Mouse (Mus musculus) liver, postnatal 0 days (tissue): Measurements from ENCODE around the gene Phf12. TPM values are rescaled to one million over a fixed set of nuclear protein-coding genes. Genes with fewer than 3 reads are reported as not detected.
A peak's percentile ranks its signal among the peaks of the same experiment; 100 is the strongest.
"Not testable (repeated sequence)": the region's sequence is repeated elsewhere in the genome, so short reads cannot be mapped to it uniquely, and the experiment has no call there.

ENCODE experiments used
- ATAC-seq: fragments of 200-750 bp; cut with Nextera tagmentation; 2 replicates; pipeline ENCODE4 v1.8.0; 2017; ENCODE audit warnings: mild to moderate bottlenecking, moderate library complexity
- DNase-seq: peaks from one replicate; pipeline ENCODE4 v3.0.0-alpha.2; 2016
- H3K27ac ChIP-seq: fragments of 300-500 bp; sonication (generic); 2 replicates; pipeline ENCODE4 v1.5.1; 2014; ENCODE audit warnings: antibody characterized with exemption, moderate library complexity, mild to moderate bottlenecking, low read depth
- H3K27me3 ChIP-seq: fragments of 300-500 bp; sonication (generic); 2 replicates; pipeline ENCODE4 v1.6.1; 2014; ENCODE audit warnings: low read length, control low read depth, mixed read lengths; ENCODE audit not compliant: insufficient read depth
- H3K36me3 ChIP-seq: fragments of 300-500 bp; sonication (generic); replicated peaks from 2 replicates; pipeline ENCODE4 v1.6.1; 2014; ENCODE audit warnings: mild to moderate bottlenecking, control low read depth, low read length, moderate library complexity, mixed read lengths; ENCODE audit not compliant: insufficient read depth
- H3K4me1 ChIP-seq: fragments of 300-500 bp; sonication (generic); 2 replicates; pipeline ENCODE4 v1.6.1; 2014; ENCODE audit warnings: antibody characterized with exemption, mild to moderate bottlenecking, control low read depth; ENCODE audit not compliant: insufficient read depth
- H3K4me2 ChIP-seq: fragments of 300-500 bp; sonication (generic); 2 replicates; pipeline ENCODE4 v1.6.1; 2014; ENCODE audit warnings: low read depth, mild to moderate bottlenecking, low read length, moderate library complexity, mixed read lengths
- H3K4me3 ChIP-seq: fragments of 300-500 bp; sonication (generic); 2 replicates; pipeline ENCODE4 v1.5.1; 2014; ENCODE audit warnings: low read depth, low read length
- H3K9ac ChIP-seq: fragments of 300-500 bp; sonication (generic); replicated peaks from 2 replicates; pipeline ENCODE4 v1.6.1; 2014; ENCODE audit warnings: mild to moderate bottlenecking, moderate library complexity
- H3K9me3 ChIP-seq: fragments of 300-500 bp; sonication (generic); 2 replicates; pipeline ENCODE4 v1.6.1; 2016; ENCODE audit warnings: mild to moderate bottlenecking, control low read depth, low read length, mixed read lengths
- CTCF ChIP-seq: sonication (generic); IDR thresholded peaks from 2 replicates; pipeline ENCODE4 v1.5.1; 2016; ENCODE audit warnings: antibody characterized with exemption, low read depth
- EP300 ChIP-seq: IDR thresholded peaks from 2 replicates; pipeline ENCODE4 v1.6.1; 2016; ENCODE audit warnings: antibody characterized with exemption, low read depth, mild to moderate bottlenecking
- WGBS: fragments of 180-500 bp; shearing (Covaris S2); extraction: QIAGEN DNeasy Blood & Tissue Kit; methylation state at CpG from one replicate; pipeline ENCODE4 v1.1.7; 2014; ENCODE audit not compliant: insufficient replicate concordance; 5-methylcytosine and 5-hydroxymethylcytosine counted together
- polyA plus RNA-seq: library from polyadenylated mRNA; unstranded; fragments of >200 nt; fragmentation: Nextera tagmentation; extraction: Ambion mirVana; gene quantifications from 2 replicates; pipeline ENCODE4 v1.2.1, GENCODE M21; 2015

Phf12 gene
- polyA plus RNA-seq, 1 experiment from 2014 or later: 5.1 TPM

DNA sequence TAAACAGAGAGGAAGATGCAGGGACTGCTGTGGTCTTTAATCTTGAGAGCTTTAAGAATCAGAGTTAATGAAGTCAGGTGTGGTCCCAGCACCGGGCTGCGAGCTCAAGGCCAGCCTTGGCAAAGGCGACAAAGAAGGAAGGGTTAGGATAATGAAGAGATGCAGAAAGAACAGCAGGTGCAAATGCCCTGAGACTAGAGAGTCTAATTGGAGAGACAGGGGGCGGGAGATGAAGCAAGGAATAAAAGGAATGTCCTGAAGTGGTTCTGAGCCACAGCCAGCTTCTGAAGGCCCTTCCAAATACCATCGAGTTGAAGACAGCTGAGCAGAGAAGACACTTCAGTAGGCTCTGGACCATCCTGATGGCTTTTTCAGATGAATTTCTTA is 50.2 kb downstream of the Phf12 start:
- no peak for DNase-seq
- 18% methylated on average over 5 of the region's 5 CpGs for WGBS
- H3K4me1 ChIP-seq: peaks cover 29% of the 10 kb centered on the region

DNA sequence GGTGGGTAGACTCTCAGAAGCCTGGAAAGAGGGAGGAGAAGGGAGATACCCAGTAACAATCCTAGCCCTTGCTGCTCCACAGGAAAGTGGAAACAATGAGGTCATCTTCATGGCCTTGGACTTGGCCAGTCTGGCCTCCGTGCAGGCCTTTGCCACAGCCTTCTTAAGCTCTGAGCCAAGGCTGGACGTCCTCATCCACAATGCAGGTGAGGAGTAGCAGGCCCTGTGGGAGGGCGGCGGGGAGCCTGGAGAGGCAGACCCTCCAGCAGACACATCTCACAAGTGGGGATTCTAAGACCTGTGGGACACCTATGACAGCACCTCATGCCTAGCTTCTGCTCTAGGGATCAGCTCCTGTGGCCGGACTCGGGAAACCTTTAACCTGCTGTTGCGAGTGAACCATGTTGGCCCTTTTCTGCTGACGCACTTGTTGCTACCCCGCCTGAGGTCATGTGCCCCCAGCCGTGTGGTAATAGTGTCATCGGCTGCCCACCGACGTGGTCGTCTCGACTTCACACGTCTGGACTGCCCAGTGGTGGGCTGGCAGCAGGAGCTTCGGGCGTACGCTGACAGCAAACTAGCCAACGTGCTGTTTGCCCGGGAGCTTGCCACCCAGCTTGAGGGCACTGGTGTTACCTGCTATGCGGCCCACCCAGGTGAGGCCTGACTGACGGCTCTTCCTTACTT is 51.5 kb downstream of the Phf12 start:
- WGBS: 91% methylated on average over 23 of the region's 23 CpGs
- Histone ChIP-seq H3K9me3 (no peaks in the 10 kb centered on the region), H3K9ac (no peak overlapping the region), H3K4me2 (0 out of 2 replicates have a peak overlapping the region, but pooled peaks have one; percentile 5), H3K27me3 (no peaks in the 10 kb centered on the region), H3K27ac (no peak overlapping the region), H3K4me1 (peaks cover 41% of the 10 kb centered on the region), H3K36me3 (peaks cover 14% of the 10 kb centered on the region), H3K4me3 (no peak overlapping the region)
- DNase-seq (no peak), ATAC-seq (no peak)
- TF ChIP-seq CTCF (no peak), EP300 (no peak)

More for the DNA sequence above, 50.2 kb downstream of the Phf12 start:
- Histone ChIP-seq H3K27ac (peak overlapping the region; percentile 79), H3K36me3 (peaks cover 22% of the 10 kb centered on the region), H3K4me3 (peak overlapping the region; percentile 63), H3K4me2 (peak overlapping the region; percentile 96), H3K27me3 (no peaks in the 10 kb centered on the region), H3K9ac (peak overlapping the region; percentile 77), H3K9me3 (no peaks in the 10 kb centered on the region)
- ATAC-seq: no peak
- TF ChIP-seq EP300: no peak
- no peak for TF ChIP-seq CTCF

DNA sequence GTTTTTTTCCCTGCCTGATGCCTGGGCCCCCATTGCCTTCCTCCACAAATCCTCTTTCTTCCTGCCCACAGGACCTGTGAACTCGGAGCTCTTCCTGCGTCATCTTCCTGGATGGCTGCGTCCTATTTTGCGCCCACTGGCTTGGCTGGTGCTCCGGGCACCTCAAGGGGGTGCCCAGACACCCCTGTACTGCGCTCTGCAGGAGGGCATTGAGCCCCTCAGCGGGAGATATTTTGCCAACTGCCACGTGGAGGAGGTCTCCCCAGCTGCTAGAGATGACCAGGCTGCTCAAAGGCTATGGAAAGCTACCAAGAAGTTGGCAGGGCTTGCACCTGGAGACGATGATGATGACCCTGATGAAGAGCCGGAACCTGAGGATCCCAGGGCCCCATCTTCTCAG is 54.2 kb downstream of the Phf12 start:
- peaks cover 7% of the 10 kb centered on the region; the same call in 1 of the 2 replicates for H3K36me3 ChIP-seq
- 87% methylated on average over 10 of the region's 10 CpGs for WGBS
- ATAC-seq (no peak), DNase-seq (no peak)
- no peak overlapping the region for H3K27ac ChIP-seq
- no peaks in the 10 kb centered on the region for H3K9me3 ChIP-seq
- no peak overlapping the region for H3K4me2 ChIP-seq
- no peak overlapping the region for H3K4me3 ChIP-seq
- H3K27me3 ChIP-seq: no peaks in the 10 kb centered on the region
- H3K4me1 ChIP-seq: peaks cover 34% of the 10 kb centered on the region
- no peak for TF ChIP-seq EP300
- no peak for TF ChIP-seq CTCF
- H3K9ac ChIP-seq: no peak overlapping the region

DNA sequence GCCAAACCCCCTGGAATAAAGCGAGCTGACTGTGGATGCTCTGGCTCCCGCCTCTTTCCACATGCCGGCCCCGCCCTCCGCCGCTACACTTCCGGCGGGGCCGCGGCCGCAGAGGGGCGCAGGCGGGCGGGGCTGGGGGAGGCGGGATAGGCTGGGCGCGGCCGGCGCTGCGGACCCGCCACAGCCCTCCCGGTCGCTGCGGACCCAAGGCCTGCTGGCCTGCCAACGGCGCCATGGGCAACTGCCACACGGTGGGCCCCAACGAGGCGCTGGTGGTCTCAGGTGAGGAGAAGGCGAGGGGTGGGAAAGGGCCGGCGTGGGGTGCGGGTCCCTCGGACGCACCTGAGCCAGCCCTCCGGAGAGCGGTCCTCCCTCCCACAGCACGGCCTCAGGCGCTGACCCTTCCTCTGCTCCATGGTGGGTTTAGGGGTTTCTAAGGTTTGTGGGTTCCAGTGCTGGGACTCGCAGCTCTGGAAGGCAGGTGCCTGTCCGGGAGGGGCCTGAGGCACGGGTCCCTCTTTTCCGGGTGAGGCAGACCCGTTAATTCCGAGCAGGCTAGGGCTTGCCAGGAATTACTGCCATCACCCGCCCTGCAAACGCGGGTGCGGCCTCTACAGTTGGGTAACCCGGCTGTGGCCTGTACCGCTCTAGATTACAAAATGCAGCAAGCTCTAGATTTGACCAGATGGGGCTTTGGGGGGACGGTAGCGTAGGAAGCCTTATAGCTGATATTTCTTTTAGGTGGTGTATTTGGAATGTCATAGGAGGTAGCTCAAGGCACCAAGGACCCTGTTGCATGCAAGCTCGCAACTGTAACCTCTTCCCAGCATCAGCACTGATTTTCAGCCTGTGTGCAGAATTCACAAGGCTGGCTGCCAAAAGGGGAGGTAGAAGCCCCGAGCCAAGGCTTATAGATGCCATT is 55.5 kb downstream of the Phf12 start, which contains the start of gene Flot2:
TSS of gene Flot2 (plus strand) at position 101 of the 922 bp plus-strand sequence.
- Histone ChIP-seq H3K36me3 (peaks cover 7% of the 10 kb centered on the region; the same call in 1 of the 2 replicates), H3K4me1 (peaks cover 23% of the 10 kb centered on the region), H3K27ac (peak within 1 kb of the TSS; percentile 86), H3K4me2 (peak within 1 kb of the TSS; percentile 94), H3K4me3 (peak within 1 kb of the TSS; percentile 75), H3K9me3 (no peaks in the 10 kb centered on the region), H3K9ac (peak within 1 kb of the TSS; percentile 80), H3K27me3 (no peaks in the 10 kb centered on the region)
- DNase-seq: peak; percentile 79
- peak; percentile 83 for ATAC-seq
- TF ChIP-seq CTCF (peak; percentile 41), EP300 (no peak)
- WGBS: 2% methylated on average over 50 of the region's 55 CpGs

DNA sequence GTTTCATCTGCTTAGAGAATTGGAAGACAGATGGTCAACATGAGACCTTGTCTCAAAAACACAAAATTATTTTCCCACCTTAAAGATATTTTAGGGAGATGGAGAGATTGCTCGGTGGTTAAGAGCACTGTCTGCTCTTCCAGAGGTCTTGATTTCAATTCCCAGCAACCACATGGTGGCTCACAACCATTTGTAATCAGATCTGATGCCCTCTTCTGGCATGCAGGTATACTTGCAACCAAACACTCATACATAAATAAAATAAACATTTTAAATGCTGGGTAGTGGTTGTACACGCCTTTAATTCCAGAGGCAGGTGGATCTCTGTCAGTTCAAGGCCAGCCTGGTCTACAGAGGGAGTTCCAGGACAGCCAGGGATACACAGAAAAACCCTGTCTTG is 58.3 kb downstream of the Phf12 start:
- Histone ChIP-seq H3K36me3 (no peaks in the 10 kb centered on the region), H3K27ac (no peak overlapping the region), H3K27me3 (no peaks in the 10 kb centered on the region), H3K9me3 (no peaks in the 10 kb centered on the region), H3K4me3 (no peak overlapping the region), H3K4me1 (peaks cover 23% of the 10 kb centered on the region), H3K9ac (no peak overlapping the region), H3K4me2 (no peak overlapping the region)
- TF ChIP-seq EP300 (no peak), CTCF (peak; percentile 43)
- DNase-seq (no peak), ATAC-seq (no peak)
- 54% methylated on average over 2 of the region's 2 CpGs for WGBS

DNA sequence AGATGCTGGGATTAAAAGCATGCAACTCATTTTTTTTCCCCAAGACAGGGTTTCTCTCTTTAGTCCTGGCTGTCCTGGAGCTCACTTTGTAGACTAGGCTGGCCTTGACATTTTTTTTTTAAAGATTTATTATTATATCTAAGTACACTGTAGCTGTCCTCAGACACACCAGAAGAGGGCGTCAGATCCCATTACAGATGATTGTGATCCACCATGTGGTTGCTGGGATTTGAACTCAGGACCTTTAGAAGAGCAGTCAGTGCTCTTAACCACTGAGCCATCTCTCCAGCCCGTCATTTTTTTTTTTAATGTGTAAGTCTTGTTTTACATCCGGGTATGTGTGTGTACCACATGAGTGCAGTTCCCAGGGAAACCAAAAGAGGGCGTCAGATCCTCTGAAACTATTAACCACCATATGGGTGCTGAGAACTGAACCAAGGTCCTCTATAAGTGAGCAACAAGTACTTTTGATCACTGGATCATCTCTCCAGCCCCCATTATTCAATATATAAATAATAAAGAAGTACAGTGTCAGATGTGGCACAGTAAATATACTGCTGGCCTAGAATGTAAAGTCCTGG is 59.8 kb downstream of the Phf12 start:
- not testable (repeated sequence) for H3K36me3 ChIP-seq, H3K4me3 ChIP-seq, H3K27me3 ChIP-seq, H3K4me2 ChIP-seq, ATAC-seq, DNase-seq, H3K27ac ChIP-seq, H3K9ac ChIP-seq, H3K9me3 ChIP-seq
- peaks cover 18% of the 10 kb centered on the region for H3K4me1 ChIP-seq
- 88% methylated on average over 4 of the region's 4 CpGs for WGBS
- TF ChIP-seq CTCF: peak; percentile 10; the same call in 1 of the 2 replicates
